Mouse (Mus musculus): ENCODE measurements at regions not wholly inside any gene's neighbourhood (a gene's known extent, or its start where the extent isn't known, plus 50 kb on each side); places are given as distances from the start of the nearest gene placed in this dataset.
"Not testable (repeated sequence)": the region's sequence is repeated elsewhere in the genome, so short reads cannot be mapped to it uniquely, and the experiment has no call there.

DNA sequence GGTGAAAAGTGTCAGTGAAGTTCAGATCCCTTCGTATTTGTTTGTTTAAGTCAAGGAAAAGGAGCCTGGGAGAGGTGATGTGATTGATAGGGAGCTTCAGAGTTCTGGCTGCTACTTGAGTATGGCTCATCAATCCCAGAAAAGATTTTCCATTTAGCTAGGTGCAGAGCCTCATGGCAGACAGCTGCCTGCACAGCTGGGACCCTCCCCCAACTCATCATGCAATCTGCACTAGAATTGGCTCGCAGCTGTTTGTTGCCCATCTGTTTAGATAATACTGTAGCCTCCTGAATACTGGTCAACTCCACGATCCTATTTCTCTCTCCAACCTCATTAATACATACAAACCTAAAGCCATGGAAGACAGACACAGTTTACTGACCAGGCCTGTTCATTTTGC, 354.4 kb downstream of the Edem1 start:
- H3K79me2 ChIP-seq (replicated peaks; ENCODE audit: control insufficient read depth, extremely low read depth, insufficient read depth, poor library complexity, severe bottlenecking) = no peaks in the 10 kb centered on the region
- DNase-seq (ENCODE audit: extremely low read depth) = peak; percentile 14
- no peak overlapping the region for H3K4me2 ChIP-seq (ENCODE audit: insufficient read depth, low read depth, poor library complexity, severe bottlenecking)
- H3K4me3 ChIP-seq (replicated peaks in 1 of 3; ENCODE audit: low read depth in 2 of 3, low read length in 2 of 3, poor library complexity in 1 of 3) = no peak overlapping the region
- H3K36me3 ChIP-seq (replicated peaks in 1 of 2; ENCODE audit: control insufficient read depth in 1 of 2, insufficient read depth in 1 of 2, low read length in 1 of 2) = no peaks in the 10 kb centered on the region
- H3K27me3 ChIP-seq (replicated peaks) = no peaks in the 10 kb centered on the region
- TF ChIP-seq MXI1 (IDR thresholded peaks at IDR 0.05; ENCODE audit: low read depth, low read length) = no peak
- TF ChIP-seq MYC (IDR thresholded peaks at IDR 0.05; ENCODE audit: low read depth, low read length) = no peak
- no peak for TF ChIP-seq MAX (IDR thresholded peaks at IDR 0.05; ENCODE audit: low read length)
- no peak for TF ChIP-seq USF1 (IDR thresholded peaks at IDR 0.05; ENCODE audit: low read depth, low read length)
- TF ChIP-seq MAFK (IDR thresholded peaks at IDR 0.05; ENCODE audit: insufficient replicate concordance, low read length) = no peak
- TF ChIP-seq E2F4 (IDR thresholded peaks at IDR 0.05; ENCODE audit: insufficient replicate concordance, low read depth, low read length) = no peak
- TF ChIP-seq ETS1 (conservative IDR thresholded peaks at IDR 0.05; ENCODE audit: low read depth, low read length) = no peak
- TF ChIP-seq RAD21 (IDR thresholded peaks at IDR 0.05; ENCODE audit: low read depth, low read length) = no peak
- no peak for TF ChIP-seq MEF2A (IDR thresholded peaks at IDR 0.05; ENCODE audit: borderline replicate concordance, low read depth, low read length)
- no peak overlapping the region for H3K9ac ChIP-seq (ENCODE audit: insufficient read depth, low read depth)
- dilution Hi-C loops (cut with MboI; ENCODE audit: extremely low pct_ligation_motif_present, extremely low pct_unique_long_range_greater_than_20kb, low sequenced_read_pairs) = no loop called here
- in situ Hi-C loops (cut with MboI; ENCODE audit: low pct_ligation_motif_present, low pct_unique_long_range_greater_than_20kb, low sequenced_read_pairs) = no loop called here
- peaks cover 0 to 13% of the 10 kb centered on the region in 2 experiments; a peak in 2 of 4 replicates for H3K4me1 ChIP-seq (ENCODE audit: control insufficient read depth in 1 of 2, insufficient read depth in 2 of 2)
- no peaks in the 10 kb centered on the region for H3K9me3 ChIP-seq (replicated peaks; ENCODE audit: low read length)
- no peak overlapping the region for H3K27ac ChIP-seq (ENCODE audit: insufficient read depth, low read depth)

GRCm38 (mm10) chr6:109193061-109193460, 364.6 kb downstream of the Edem1 start:
- Histone ChIP-seq H3K4me1 (ENCODE audit: control insufficient read depth in 1 of 2, insufficient read depth in 2 of 2) (peaks cover 0 to 27% of the 10 kb centered on the region in 2 experiments; a peak in 2 of 4 replicates), H3K27ac (ENCODE audit: insufficient read depth, low read depth) (peak overlapping the region; percentile 56), H3K4me2 (ENCODE audit: insufficient read depth, low read depth, poor library complexity, severe bottlenecking) (peak overlapping the region; percentile 27; the same call in 1 of the 2 replicates), H3K9ac (ENCODE audit: insufficient read depth, low read depth) (0 out of 2 replicates have a peak overlapping the region, but pooled peaks have one; percentile 28)
- H3K79me2 ChIP-seq (replicated peaks; ENCODE audit: control insufficient read depth, extremely low read depth, insufficient read depth, poor library complexity, severe bottlenecking); dilution Hi-C loops (cut with MboI; ENCODE audit: extremely low pct_ligation_motif_present, extremely low pct_unique_long_range_greater_than_20kb, low sequenced_read_pairs); H3K36me3 ChIP-seq (replicated peaks in 1 of 2; ENCODE audit: control insufficient read depth in 1 of 2, insufficient read depth in 1 of 2, low read length in 1 of 2); H3K4me3 ChIP-seq (replicated peaks in 1 of 3; ENCODE audit: low read depth in 2 of 3, low read length in 2 of 3, poor library complexity in 1 of 3); in situ Hi-C loops (cut with MboI; ENCODE audit: low pct_ligation_motif_present, low pct_unique_long_range_greater_than_20kb, low sequenced_read_pairs); H3K27me3 ChIP-seq (replicated peaks); H3K9me3 ChIP-seq (replicated peaks; ENCODE audit: low read length): not testable (repeated sequence)
- TF ChIP-seq MAX (IDR thresholded peaks at IDR 0.05; ENCODE audit: low read length) (peak; percentile 23; the same call in 1 of the 2 replicates), IRF4 (IDR thresholded peaks at IDR 0.05; ENCODE audit: low read depth, low read length) (peak; percentile 65), EP300 (IDR thresholded peaks at IDR 0.05; ENCODE audit: low read length) (0 out of 2 replicates have a peak, but pooled peaks have one; percentile 24), ELF1 (IDR thresholded peaks at IDR 0.05; ENCODE audit: low read depth, low read length) (0 out of 2 replicates have a peak, but pooled peaks have one; percentile 34)
- peak; percentile 69 for DNase-seq (ENCODE audit: extremely low read depth)

DNA sequence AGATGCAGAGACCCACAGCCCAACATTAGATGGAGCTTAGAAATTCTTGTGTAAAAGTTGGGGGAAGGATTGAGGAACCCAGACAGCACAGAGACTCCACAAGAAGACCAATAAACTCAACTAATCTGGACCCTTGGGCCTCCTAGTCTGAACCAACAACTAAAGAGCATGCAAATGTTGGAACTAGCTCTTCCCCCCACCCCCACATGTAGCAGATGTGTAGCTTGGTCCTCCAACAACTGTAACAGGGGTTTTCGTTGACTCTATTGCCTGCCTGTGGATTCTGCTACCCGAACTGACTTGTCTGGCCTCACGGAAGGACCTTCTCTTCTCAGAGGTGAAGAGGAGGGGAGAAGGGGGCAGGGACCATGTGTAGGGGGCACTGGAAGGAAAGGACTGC, 365.2 kb downstream of the Edem1 start:
- dilution Hi-C loops (cut with MboI; ENCODE audit: extremely low pct_ligation_motif_present, extremely low pct_unique_long_range_greater_than_20kb, low sequenced_read_pairs) = no loop called here
- H3K4me2 ChIP-seq (ENCODE audit: insufficient read depth, low read depth, poor library complexity, severe bottlenecking) = peak overlapping the region; percentile 59

More for the DNA sequence above, 365.2 kb downstream of the Edem1 start:
- peak overlapping the region; percentile 56 for H3K27ac ChIP-seq (ENCODE audit: insufficient read depth, low read depth)
- H3K9me3 ChIP-seq (replicated peaks; ENCODE audit: low read length) = no peaks in the 10 kb centered on the region
- H3K4me3 ChIP-seq (replicated peaks in 1 of 3; ENCODE audit: low read depth in 2 of 3, low read length in 2 of 3, poor library complexity in 1 of 3) = peak overlapping the region in 1 of 3 experiments; percentile 36
- no peaks in the 10 kb centered on the region for H3K36me3 ChIP-seq (replicated peaks in 1 of 2; ENCODE audit: control insufficient read depth in 1 of 2, insufficient read depth in 1 of 2, low read length in 1 of 2)
- H3K4me1 ChIP-seq (ENCODE audit: control insufficient read depth in 1 of 2, insufficient read depth in 2 of 2) = peaks cover 0 to 27% of the 10 kb centered on the region in 2 experiments; a peak in 2 of 4 replicates
- no peaks in the 10 kb centered on the region for H3K27me3 ChIP-seq (replicated peaks)
- H3K9ac ChIP-seq (ENCODE audit: insufficient read depth, low read depth) = 0 out of 2 replicates have a peak overlapping the region, but pooled peaks have one; percentile 28
- no peaks in the 10 kb centered on the region for H3K79me2 ChIP-seq (replicated peaks; ENCODE audit: control insufficient read depth, extremely low read depth, insufficient read depth, poor library complexity, severe bottlenecking)
- peak; percentile 81 for DNase-seq (ENCODE audit: extremely low read depth)
- no peak for TF ChIP-seq HCFC1 (IDR thresholded peaks at IDR 0.05; ENCODE audit: low read depth, low read length)
- TF ChIP-seq MEF2A (IDR thresholded peaks at IDR 0.05; ENCODE audit: borderline replicate concordance, low read depth, low read length) = no peak
- TF ChIP-seq CHD2 (IDR thresholded peaks at IDR 0.05; ENCODE audit: low read length) = peak; percentile 53
- 0 out of 2 replicates have a peak, but pooled peaks have one; percentile 47 for TF ChIP-seq TBP (conservative IDR thresholded peaks at IDR 0.05; ENCODE audit: low read depth, low read length)
- TF ChIP-seq MYC (IDR thresholded peaks at IDR 0.05; ENCODE audit: low read depth, low read length) = 0 out of 2 replicates have a peak, but pooled peaks have one; percentile 20
- peak; percentile 28; the same call in 1 of the 2 replicates for TF ChIP-seq POLR2A (IDR thresholded peaks at IDR 0.05; ENCODE audit: low read depth, low read length)
- TF ChIP-seq ETS1 (conservative IDR thresholded peaks at IDR 0.05; ENCODE audit: low read depth, low read length) = no peak
- in situ Hi-C loops (cut with MboI; ENCODE audit: low pct_ligation_motif_present, low pct_unique_long_range_greater_than_20kb, low sequenced_read_pairs) = no loop called here
